Mouse (Mus musculus) T-helper 1 cell (primary cell): ENCODE measurements around the gene Mycn.

Source experiments
- in situ Hi-C: fragments of 300-600 bp; cut with MboI, MseI; formaldehyde crosslinking; loops from one replicate; pipeline ENCODE4 v1.15.1; 2025; ENCODE audit warnings: high pct_unique_total_duplicates

Gene Mycn

DNA sequence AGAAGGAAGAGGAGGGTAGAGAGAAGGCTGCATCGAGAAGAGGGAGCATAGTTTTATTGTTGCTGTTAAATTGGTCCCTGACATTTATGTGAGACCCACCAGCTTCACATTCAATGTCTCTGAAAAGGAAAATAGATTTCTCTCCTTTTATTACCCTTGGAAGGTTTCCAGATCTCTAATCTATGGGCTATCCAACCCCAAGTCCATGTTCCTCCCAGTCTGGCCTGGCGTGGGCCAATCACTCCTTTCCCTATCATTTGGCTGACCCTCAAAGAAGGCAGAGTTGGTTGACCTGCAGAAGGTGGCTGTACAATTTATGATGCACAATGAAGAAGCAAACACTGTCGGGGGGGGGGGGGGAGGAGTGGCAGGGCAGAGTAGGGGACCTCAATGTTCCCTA, 13.5 kb downstream of the Mycn start:
- in situ Hi-C loops, result loop anchor here (25.0 kb wide), 1 partner anchor 1591 kb away; no protein-coding TSS in a partner anchor

DNA sequence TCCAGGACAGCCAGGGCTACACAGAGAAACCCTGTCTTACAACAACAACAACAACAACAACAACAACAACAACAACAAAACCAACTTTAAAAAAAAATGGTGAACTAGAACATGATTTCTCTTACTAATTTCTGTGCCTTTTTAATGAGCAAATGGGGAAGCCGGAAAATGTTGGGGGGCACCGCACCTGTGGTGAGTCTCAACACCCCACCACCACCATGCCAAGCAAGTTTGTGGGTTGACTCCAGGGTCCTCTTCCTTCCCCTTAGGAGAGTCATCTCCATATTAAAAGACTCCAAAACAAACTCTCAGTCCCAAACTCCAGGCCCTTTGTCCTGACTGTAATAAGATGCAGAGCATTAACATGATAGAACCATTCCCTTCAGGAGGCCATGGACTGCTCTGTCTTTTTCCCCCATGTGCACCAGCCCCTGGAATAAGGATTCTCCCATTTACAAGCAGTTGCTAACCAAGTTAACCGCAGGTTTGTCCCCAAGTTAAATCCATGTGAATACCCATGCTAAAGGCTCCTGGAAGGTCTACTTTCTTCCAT, 14.7 kb downstream of the Mycn start:
- in situ Hi-C loops, result loop anchor here (25.0 kb wide), 1 partner anchor 1590 kb away; no protein-coding TSS in a partner anchor

DNA sequence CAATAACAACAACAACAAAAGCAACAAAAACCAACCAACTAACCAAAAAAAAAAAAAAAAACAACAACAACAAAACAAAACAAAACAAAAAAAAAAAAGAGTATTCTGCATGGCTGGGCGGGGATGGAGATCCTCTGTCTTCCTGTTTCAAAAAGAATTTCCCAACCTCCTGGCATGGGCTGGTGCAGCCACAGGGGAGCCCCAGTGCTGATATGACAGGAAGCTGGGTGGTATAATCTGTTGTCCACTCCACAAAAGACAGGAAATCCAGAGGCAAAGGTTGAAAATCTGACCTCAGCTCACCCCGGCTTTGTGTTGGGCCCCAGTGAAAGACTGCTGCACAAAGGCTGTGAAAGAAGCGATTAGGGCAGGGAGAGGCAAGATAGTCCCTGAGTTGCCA, 17.3 kb downstream of the Mycn start:
- in situ Hi-C loops, result no loop called here

DNA sequence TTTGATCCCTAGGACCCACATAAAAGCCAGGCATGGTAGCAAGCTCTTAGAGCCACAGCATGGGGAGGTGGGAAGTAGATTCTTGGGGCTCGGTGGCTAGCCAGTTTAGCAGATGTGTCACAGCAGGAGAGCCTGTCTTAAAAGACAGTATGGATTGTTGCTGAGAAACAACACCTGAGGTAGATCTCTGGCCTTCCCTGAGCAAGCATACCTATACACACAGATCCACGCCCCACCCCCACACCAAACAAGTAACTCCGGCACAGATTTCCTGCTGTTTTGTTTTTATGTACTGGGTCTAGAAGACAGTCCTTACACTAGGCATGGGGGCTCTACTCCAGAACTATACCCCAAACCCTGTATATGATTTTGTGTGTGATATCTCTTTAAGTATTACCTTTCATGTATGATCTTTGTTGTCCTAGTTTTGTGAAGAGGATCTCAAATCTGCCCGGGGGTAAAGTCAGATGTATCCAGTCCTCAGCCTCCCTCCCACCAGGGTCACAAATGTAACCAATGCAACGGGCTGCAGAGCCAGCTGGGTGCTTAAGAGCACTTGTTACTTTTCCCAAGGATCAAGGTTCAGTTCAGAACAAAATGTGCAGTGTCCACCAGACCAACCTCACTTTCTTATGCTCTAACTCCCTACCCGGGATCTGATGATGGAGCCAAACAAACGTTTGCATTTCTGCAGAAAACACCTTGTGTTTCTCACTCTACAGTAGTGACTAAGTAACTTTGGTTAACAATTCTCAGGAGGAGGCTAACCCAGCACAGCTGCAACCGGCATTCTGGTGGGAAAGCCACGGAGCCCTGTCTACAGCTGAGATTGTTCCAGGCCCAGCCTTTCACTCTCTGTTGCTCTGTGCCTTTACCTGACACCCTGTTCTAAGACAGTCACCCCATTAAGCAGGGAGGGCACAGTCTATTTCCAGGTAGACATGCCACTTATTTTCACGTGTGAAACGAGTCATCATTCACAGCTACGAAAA, 21.3 kb downstream of the Mycn start:
- in situ Hi-C loops, result no loop called here

GRCm38 (mm10) chr12:12916298-12916697, 25.4 kb downstream of the Mycn start:
- in situ Hi-C loops, result no loop called here

GRCm38 (mm10) chr12:12910356-12910979, 31.2 kb downstream of the Mycn start:
- in situ Hi-C loops, result no loop called here

DNA sequence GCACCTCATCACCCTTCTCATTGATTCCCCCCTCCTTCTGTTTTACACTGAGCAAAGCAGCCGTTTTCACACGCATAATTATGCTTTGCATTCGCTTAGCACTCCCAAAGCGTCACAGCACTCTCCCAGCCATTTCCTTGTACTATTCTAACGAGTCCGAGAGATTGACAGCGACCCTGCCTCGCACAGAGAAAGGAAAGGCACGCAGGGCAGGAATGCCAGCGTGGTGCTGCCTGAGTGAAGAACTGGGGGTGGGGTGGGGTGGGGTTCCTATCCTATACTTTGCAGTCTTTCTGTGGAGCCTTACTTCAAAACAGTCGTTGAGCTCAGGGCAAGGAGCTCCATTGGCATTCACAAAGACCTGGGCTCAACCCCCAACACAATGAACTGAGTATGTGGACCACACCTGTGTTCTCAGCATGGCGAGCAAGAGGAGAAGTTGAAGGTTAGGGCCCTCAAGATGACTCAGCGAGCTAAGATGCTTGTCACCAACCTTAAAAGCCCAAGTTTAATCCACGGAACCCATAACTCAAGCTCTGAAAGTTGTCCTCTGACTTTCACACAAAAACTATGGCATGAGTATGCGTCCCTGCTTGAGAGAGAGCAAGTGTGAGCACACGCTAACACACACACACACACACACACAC, 32.0 kb downstream of the Mycn start:
- in situ Hi-C loops, result no loop called here

DNA sequence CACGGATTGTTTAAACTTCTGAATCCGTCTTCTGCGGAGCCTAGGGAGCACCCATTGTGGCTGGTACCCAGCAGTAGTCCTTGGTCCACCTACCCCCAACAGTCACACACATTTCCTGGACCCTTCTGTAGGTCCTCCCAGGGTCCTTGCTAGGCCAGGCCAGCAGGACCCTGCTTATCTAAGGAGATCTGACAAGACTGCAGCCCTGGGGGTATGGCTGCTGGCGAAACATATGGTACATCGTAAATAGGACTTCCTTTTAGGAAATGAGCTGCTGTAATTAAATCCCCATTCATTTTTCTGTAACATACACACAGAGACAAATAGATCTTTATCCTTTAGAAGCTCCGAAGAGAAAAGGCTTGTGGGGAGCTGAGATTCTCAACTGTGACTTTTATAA, 34.9 kb downstream of the Mycn start:
- in situ Hi-C loops, result no loop called here

DNA sequence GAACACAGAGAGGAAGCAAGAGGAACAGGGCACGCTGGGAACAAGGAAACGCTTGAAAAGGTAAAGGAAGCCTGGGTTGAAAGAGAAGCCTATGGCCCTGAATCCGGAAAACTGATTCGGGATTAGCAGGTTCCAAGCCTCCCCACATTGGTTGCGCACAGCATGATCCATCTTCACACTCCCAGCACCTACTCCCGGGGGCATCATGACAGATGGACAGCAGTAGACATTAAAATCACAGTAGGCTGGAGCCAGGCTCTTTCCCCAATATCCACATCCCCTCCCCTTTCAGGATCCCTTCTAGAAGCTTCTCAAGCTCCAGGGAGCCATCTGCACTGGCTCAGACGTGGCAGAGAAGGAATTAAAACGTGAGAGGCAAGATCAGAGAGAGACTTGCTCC, 35.4 kb downstream of the Mycn start:
- in situ Hi-C loops, result no loop called here

DNA sequence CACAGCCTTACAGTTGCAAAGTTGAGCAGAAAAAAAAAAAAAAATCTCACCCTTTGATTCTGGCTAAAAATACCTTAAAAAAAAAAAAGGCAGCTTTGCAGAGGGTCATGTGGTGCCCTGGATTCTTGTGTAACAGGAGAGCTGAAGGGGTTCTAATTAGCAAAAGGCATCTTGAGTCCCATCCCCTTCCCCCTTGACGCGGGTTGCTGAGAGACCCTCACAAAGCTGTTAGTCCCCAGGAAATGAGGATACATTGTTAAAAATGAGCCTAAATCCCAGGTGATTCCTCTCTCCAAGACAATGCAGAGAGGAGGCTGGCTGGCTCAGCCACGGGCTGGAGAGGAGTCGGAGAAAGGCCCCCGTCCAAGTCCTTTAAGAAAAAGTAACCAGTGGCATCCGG, 36.6 kb downstream of the Mycn start:
- in situ Hi-C loops, result no loop called here

- in situ Hi-C loops, result no loop called here
Measured at GRCm38 (mm10) chr12:12904512-12904953, 37.2 kb downstream of the Mycn start.

DNA sequence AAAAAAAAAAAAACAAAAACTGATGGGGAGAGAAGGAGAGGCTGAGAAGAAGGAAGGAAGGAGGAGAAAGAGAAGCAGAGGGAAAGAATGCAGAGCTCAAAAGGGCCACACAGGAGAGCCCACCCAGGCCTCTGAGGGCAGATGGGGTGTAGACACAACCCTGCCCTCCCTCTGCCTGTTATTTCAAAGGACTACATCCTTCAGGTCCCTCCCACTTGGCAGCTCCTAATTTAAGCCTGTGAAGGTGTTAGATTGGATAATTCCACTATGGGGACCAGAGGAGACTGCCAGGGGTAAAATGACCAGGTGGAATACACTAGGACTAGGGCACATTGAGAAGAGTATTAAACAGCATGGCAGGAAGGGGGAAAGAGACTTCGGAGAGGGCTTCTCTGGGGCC, 37.6 kb downstream of the Mycn start:
- in situ Hi-C loops, result no loop called here

DNA sequence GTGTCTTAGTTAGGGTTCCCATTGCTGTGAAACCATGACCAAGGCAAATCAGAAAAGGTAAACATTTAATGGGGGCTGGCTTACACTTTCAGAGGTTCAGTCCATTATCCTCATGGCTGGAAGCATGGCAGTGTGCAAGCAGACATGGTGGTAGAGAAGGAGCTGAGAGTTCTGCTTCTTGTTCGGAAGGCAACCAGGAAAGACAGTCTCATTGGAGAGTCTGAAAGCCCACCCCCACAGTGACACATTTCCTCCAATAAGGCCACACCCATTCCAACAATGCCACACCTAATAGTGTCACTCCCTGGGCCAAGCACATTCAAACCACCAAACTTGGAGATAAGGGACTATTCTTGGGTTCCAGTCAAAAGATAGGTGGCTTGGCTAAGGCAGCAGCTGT, 39.3 kb downstream of the Mycn start:
- in situ Hi-C loops, result no loop called here

DNA sequence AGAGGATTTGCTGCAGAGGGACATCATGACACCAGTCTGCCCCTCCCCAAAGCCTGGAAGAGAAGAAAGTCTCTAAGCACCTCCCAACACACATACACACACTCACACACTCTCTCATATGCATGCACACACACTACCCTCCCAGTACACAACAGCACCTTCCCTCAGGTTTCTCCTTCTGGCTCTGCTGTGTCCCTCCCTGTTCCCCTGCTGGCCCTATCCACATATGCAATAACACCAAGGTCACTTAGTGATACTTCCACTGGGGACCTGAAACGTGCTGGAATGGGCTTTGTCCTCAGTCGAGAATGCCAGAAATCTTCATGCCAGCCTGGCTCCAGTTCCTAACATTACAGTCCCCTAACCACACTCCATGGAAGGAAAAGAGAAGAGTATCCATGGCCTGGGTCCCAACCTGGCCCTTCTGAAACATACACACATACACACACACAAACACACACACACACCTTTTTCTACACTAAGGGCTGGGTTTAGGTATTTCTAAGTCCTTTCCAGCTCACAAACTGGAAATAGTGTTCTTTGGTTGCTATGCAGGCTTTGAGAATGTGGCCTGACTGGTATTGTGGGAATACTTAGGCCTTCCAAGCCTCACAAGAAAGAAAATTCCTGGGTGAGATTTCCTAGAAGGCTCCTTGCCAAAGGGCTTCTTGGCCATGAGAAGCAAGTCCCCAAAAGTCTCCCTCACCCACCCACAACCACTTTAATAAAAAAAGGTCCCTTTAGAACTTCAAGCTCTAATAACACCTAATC, 43.2 kb downstream of the Mycn start:
- in situ Hi-C loops, result no loop called here

GRCm38 (mm10) chr12:12893986-12894385, 47.7 kb downstream of the Mycn start:
- in situ Hi-C loops, result no loop called here

- in situ Hi-C loops, result no loop called here
Measured at GRCm38 (mm10) chr12:12886191-12886889, 55.4 kb downstream of the Mycn start.
